Mouse (Mus musculus) heart, embryonic 16.5 days (tissue): ENCODE data around the gene Crebl2. TPM values are rescaled to one million over a fixed set of nuclear protein-coding genes. Genes with fewer than 3 reads are reported as not detected.

ENCODE experiments used
- ATAC-seq: fragments of 200-750 bp; cut with Nextera tagmentation; replicated peaks from 2 replicates; pipeline ENCODE4 v1.8.0; 2017; ENCODE audit warnings: moderate number of reproducible peaks; ENCODE audit not compliant: insufficient read depth, low FRiP score; ENCODE audit errors: extremely low read depth
- H3K27ac ChIP-seq: fragments of 300-500 bp; sonication (generic); 2 replicates; pipeline ENCODE4 v1.5.1; 2014; ENCODE audit warnings: mild to moderate bottlenecking, low read length, control low read depth, moderate library complexity
- H3K27me3 ChIP-seq: fragments of 300-500 bp; sonication (generic); 2 replicates; pipeline ENCODE4 v1.6.1; 2014; ENCODE audit warnings: low read length, mixed read lengths; ENCODE audit not compliant: control insufficient read depth, insufficient read depth
- H3K36me3 ChIP-seq: fragments of 300-500 bp; sonication (generic); 2 replicates; pipeline ENCODE4 v1.6.1; 2014; ENCODE audit not compliant: control insufficient read depth, insufficient read depth
- H3K4me1 ChIP-seq: fragments of 300-500 bp; sonication (generic); 2 replicates; pipeline ENCODE4 v1.6.1; 2014; ENCODE audit warnings: low read length, mixed read lengths; ENCODE audit not compliant: control insufficient read depth, insufficient read depth
- H3K4me2 ChIP-seq: fragments of 300-500 bp; sonication (generic); 2 replicates; pipeline ENCODE4 v1.6.1; 2014; ENCODE audit warnings: low read depth, mild to moderate bottlenecking, control low read depth, low read length
- H3K4me3 ChIP-seq: fragments of 300-500 bp; sonication (generic); 2 replicates; pipeline ENCODE4 v1.5.1; 2014; ENCODE audit warnings: mild to moderate bottlenecking, control low read depth, low read length
- H3K9ac ChIP-seq: fragments of 300-500 bp; sonication (generic); 2 replicates; pipeline ENCODE4 v1.6.1; 2014; ENCODE audit warnings: low read length, control low read depth
- H3K9me3 ChIP-seq: fragments of 300-500 bp; sonication (generic); replicated peaks from 2 replicates; pipeline ENCODE4 v1.6.1; 2016; ENCODE audit warnings: low read length; ENCODE audit not compliant: control insufficient read depth
- WGBS: fragments of 180-500 bp; shearing (Covaris S2); extraction: QIAGEN DNeasy Blood & Tissue Kit; methylation state at CpG from one replicate; pipeline ENCODE4 v1.1.7; 2014; 5-methylcytosine and 5-hydroxymethylcytosine counted together
- polyA plus RNA-seq: library from polyadenylated mRNA; unstranded; fragments of >200 nt; fragmentation: Nextera tagmentation; extraction: Ambion mirVana; gene quantifications from 2 replicates; pipeline ENCODE4 v1.2.1, GENCODE M21; 2015

The Crebl2 gene
- 2.6 and 2.9 TPM in 2 replicates for polyA plus RNA-seq

DNA sequence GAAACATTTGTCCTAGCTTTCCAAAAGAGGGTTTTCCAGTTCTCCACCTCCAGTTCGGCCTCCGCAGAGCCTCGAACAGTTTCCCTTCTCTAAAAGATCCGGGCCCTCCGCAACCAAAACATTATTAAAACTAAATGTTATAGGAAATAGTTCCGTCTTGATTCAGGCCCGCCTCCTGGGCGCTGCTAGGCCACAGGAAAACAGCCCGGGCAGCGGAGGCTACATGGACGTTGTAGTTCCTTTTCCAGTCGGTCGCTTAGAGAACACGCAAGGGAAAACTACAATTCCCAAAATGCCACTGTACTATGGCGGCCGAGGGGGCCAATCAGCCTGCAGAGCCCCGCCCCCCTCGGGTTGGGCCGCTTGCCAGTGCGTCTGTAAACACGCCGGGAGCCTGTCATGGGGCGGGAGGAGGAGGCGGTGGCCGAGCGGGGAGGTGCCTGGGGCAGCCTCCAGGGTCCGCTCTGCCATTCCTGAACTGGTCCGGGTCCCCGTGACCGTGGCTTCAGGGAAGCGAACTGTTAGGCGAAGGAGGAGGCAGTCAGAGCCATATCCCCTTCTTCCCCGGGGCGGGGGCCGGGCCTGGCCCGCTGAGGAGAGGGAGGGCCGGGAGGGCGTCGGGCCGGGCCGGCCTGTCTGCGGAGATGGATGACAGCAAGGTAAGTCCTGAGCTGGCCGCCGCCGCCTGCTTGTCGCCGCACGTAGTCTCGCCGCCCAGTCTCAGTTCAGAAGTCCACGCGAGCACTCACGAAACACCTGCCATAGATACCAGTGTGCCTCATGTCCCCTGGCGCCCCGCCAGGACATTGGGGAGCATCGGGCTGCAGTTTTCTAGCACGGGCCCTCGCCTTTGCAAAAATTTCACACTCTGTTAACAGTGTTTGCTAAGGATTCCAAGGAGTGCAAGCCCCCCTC is at the start of gene Crebl2:
Gene Crebl2 (plus strand): TSS at position 369 of the 915 bp plus-strand sequence.
- Histone ChIP-seq H3K27ac (peak within 1 kb of the TSS; percentile 97), H3K36me3 (no peaks in the 10 kb centered on the region), H3K9ac (peak within 1 kb of the TSS; percentile 87), H3K9me3 (peaks cover 3% of the 10 kb centered on the region; the same call in 1 of the 2 replicates), H3K27me3 (no peaks in the 10 kb centered on the region), H3K4me3 (peak within 1 kb of the TSS; percentile 83), H3K4me2 (peak within 1 kb of the TSS; percentile 81), H3K4me1 (peaks cover 14% of the 10 kb centered on the region)
- under 1% methylated on average over 54 of the region's 58 CpGs for WGBS
- peak; percentile 96 for ATAC-seq

DNA sequence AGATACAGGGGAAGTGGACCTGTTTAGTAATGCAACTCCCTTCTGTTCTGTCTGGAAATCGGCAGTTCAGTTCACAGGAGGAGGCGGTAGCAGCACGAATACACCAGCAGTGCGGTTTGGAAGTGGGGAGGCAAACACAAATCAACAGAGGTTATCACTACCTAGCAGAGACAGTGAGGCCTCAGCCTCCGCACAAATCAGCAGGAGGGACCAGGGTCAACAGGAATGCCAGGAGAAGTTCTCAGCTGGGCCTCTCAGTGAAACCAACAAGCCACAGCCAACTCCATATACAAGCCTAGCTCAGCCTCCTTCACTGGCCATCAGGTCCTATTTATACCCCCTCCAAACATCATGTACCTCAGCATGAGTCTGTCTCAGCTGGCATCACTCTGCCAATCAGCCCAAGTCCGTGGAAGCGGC is 48.5 kb upstream of the Crebl2 start:
- H3K36me3 ChIP-seq = no peaks in the 10 kb centered on the region
- H3K4me3 ChIP-seq = peak overlapping the region; percentile 17
- H3K9ac ChIP-seq = peak overlapping the region; percentile 52
- no peaks in the 10 kb centered on the region for H3K9me3 ChIP-seq
- peak overlapping the region; percentile 85 for H3K27ac ChIP-seq
- no peaks in the 10 kb centered on the region for H3K27me3 ChIP-seq
- peak overlapping the region; percentile 49 for H3K4me2 ChIP-seq
- H3K4me1 ChIP-seq = peaks cover 29% of the 10 kb centered on the region
- peak; percentile 55; the same call in 1 of the 2 replicates for ATAC-seq
- 50% methylated on average over 7 of the region's 7 CpGs for WGBS

- Histone ChIP-seq H3K36me3 (no peaks in the 10 kb centered on the region), H3K27ac (no peak overlapping the region; the same call in 1 of the 2 replicates), H3K4me3 (no peak overlapping the region), H3K9ac (no peak overlapping the region), H3K4me2 (no peak overlapping the region), H3K9me3 (no peaks in the 10 kb centered on the region), H3K27me3 (no peaks in the 10 kb centered on the region), H3K4me1 (peaks cover 30% of the 10 kb centered on the region)
- WGBS = 86% methylated on average over 7 of the region's 7 CpGs
- no peak for ATAC-seq
Measured at GRCm38 (mm10) chr6:134782900-134783299, 47.1 kb upstream of the Crebl2 start.

DNA sequence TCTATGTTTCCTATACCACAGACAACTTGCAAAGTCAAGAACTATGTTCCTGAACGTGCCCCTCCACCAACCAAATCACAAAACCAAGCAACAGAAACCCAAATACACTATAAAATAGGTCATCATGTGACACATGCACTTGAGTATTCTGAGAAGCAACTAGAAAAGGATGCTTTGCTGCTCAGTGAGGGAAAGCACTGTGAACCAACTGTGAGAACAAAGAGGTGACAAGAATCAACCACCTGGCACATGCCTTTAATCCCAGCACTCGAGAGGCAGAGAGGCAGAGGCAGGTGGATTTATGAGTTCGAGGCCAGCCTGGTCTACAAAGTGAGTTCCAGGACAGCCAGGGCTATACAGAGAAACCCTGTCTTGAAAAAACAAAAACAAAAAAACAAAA is 43.5 kb upstream of the Crebl2 start:
- H3K27me3 ChIP-seq = no peaks in the 10 kb centered on the region
- H3K4me1 ChIP-seq = peaks cover 28% of the 10 kb centered on the region
- no peak overlapping the region for H3K27ac ChIP-seq
- no peak overlapping the region for H3K9ac ChIP-seq
- no peaks in the 10 kb centered on the region for H3K36me3 ChIP-seq
- H3K4me2 ChIP-seq = no peak overlapping the region
- WGBS = 68% methylated on average over 3 of the region's 3 CpGs
- no peak for ATAC-seq
- no peak overlapping the region for H3K4me3 ChIP-seq
- H3K9me3 ChIP-seq = no peaks in the 10 kb centered on the region

GRCm38 (mm10) chr6:134789100-134789499 is 40.9 kb upstream of the Crebl2 start:
- H3K4me2 ChIP-seq = peak overlapping the region; percentile 12; the same call in 1 of the 2 replicates
- no peak overlapping the region for H3K4me3 ChIP-seq
- H3K27ac ChIP-seq = no peak overlapping the region
- no peaks in the 10 kb centered on the region for H3K9me3 ChIP-seq
- H3K4me1 ChIP-seq = peaks cover 25% of the 10 kb centered on the region
- H3K9ac ChIP-seq = no peak overlapping the region
- no peak for ATAC-seq
- 57% methylated on average over 6 of the region's 6 CpGs for WGBS
- no peaks in the 10 kb centered on the region for H3K27me3 ChIP-seq
- H3K36me3 ChIP-seq = no peaks in the 10 kb centered on the region

DNA sequence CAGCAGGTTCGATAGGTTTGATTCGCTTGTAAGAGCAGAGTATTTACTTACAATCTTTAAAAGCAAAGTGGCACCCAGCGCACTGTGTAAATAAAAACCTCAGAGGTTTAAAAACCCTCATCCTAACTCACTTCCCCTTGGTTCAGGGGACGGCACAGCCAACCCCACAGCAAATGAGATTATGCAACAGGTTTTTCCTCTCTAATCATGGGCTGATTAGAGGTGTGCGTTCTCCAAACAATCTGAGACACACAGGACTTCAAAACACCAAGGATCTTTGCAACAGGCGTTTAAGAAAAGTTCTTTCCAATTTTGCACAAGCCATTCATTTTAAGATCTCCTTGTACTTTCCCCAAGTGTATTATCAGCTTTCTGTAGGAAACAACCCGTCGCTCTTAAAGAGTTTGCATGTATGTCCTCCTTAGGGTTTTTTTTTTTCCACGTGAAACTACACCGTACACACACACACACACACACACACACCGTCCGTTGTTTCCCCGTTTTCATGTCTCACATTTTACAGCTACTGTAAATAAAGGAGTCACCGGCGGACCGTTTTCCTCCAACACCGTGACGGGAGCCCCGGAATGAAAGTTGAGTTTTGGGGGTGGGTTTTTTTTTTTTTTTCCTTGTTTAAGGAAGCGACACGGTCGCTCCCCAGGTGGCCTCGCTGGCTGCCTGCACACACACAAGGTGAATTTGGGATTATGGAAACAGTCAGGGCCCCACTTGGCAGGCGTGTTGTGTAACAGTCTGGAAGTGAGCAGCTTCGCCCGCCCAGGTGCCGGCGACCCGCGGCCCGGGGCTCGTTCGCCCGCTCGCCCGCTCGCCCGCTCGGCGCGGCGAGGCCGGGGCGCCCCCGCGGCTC is 38.5 kb upstream of the Crebl2 start:
- H3K9me3 ChIP-seq = no peaks in the 10 kb centered on the region
- H3K27ac ChIP-seq = peak overlapping the region; percentile 99
- no peaks in the 10 kb centered on the region for H3K36me3 ChIP-seq
- WGBS = under 1% methylated on average over 45 of the region's 46 CpGs
- peak overlapping the region; percentile 84 for H3K4me3 ChIP-seq
- H3K27me3 ChIP-seq = no peaks in the 10 kb centered on the region
- no peak for ATAC-seq
- H3K4me1 ChIP-seq = peaks cover 21% of the 10 kb centered on the region
- peak overlapping the region; percentile 99 for H3K9ac ChIP-seq
- peak overlapping the region; percentile 78 for H3K4me2 ChIP-seq

DNA sequence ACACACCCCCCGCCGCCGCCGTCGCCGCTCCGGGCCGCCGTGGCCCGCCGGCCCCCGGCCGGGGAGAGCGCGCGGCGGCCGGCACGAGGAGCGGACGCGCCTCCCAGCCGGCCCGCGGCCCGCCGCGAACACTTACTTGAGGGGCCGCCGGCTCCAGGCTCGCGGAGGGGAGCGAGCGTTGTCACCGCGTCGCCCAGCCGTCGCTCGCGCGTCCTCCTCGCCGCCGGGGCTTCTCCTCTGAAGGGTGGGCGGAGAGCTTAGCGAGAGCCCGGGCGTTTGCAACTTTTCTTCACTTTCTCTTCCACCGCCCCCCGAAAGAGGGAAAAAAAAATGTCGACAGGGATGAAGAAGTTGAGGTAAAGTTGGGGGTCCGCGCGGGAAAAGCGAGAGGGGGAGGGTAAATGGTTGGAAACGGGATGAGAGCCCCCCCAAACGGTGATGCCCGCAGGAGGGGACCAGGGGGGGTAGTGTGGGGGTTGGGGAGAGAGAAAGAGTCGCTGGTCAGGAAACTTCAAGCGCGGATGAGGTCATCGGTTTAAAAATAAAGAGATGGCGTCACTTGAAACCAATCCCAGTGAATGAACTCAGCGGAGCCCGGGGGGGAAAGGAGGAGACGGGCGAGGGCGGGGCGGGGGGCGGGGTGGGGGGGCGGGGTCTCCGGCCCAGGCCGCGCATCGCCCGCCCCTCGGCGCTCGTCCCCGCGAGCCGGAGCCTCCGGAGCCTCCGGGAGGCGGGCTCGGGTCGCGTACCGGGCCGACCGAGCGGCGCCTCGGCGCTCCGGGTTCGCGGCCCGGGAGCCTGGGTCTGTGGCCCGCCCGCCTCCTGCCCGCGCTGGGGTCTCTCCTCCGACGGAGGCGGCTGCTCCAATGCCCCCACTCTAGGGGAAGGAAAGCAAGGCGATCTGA is 37.6 kb upstream of the Crebl2 start, which contains the start of gene Dusp16:
Gene Dusp16 (minus strand): TSS at position 485 of the 905 bp plus-strand sequence.
- WGBS = under 1% methylated on average over 88 of the region's 108 CpGs
- Histone ChIP-seq H3K27ac (peak within 1 kb of the TSS; percentile 99), H3K9me3 (no peaks in the 10 kb centered on the region), H3K4me2 (peak within 1 kb of the TSS; percentile 78), H3K36me3 (no peaks in the 10 kb centered on the region), H3K9ac (peak within 1 kb of the TSS; percentile 99), H3K4me1 (peaks cover 21% of the 10 kb centered on the region), H3K4me3 (peak within 1 kb of the TSS; percentile 84), H3K27me3 (no peaks in the 10 kb centered on the region)
- peak; percentile 89 for ATAC-seq
